Mouse (Mus musculus) mature B cell (primary cell): ENCODE data around the gene Snrnp35.
"Not testable (repeated sequence)": the region's sequence is repeated elsewhere in the genome, so short reads cannot be mapped to it uniquely, and the experiment has no call there.

ENCODE experiments used
- in situ Hi-C: fragments of 300-500 bp; cut with MboI; formaldehyde crosslinking; loops from 2 replicates; pipeline ENCODE4 v1.14.3; 2019

Gene Snrnp35

DNA sequence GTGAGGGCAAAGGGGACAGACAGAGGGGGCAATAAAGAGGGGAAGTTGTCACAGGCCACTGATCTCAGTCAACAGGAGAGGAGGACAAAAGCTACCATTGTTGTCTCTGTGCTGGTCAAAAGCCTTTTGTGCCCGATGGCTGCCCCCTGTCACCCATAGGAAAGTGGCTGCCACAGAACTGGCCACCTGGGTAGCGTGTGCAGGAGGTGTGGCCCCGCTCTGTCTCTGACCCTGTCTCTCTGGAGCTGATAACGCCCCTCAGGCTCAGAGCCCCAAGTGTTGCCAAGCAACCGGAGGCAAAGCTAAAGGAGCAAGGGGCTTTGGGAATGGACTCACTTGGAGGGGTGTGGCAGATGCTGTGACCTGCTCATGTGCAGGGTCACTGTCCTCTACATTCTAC, 16.1 kb downstream of the Snrnp35 start:
- in situ Hi-C loops: loop anchor here (10.0 kb wide), 1 partner anchor 64 kb away; the partner anchor contains the start of gene Kmt5a

DNA sequence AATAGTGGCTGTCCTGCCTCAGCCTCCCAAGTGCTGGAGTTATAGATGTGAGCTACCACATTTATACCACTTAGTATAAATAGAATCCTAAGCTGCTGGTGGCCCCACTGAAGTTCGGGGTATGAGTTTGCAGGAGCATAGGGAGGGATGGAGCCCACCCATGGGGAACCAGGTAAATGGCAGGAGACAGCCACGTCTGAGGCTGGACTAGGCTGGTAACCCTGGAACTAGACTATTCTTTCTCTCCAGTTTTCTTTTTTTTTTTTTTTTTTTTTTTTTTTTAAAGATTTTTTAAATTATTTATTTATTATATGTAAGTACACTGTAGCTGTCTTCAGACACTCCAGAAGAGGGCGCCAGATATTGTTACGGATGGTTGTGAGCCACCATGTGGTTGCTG, 17.1 kb downstream of the Snrnp35 start:
- in situ Hi-C loops: not testable (repeated sequence)

DNA sequence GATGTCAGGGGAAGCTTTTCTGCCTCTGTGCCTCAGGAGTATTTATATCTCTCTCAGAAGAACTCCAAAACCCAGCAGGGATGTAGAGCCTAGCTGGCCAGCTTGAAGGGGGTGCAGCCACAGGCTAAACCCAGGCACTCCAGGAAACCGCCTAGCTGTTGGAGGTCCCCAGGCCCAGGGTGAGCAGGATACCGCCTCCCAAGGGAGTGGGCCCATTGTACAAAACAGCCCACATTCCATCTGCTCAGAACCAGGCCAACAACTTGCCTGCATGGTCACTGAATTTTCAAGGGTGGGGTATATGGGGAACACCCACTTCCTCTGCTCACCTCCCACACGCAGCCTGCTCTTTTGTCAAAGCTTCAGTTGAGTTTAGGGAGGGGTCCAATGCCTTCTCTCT, 17.6 kb downstream of the Snrnp35 start:
- in situ Hi-C loops: no loop called here

- in situ Hi-C loops: no loop called here
Measured at GRCm38 (mm10) chr5:124501541-124501940, 18.6 kb downstream of the Snrnp35 start.

GRCm38 (mm10) chr5:124503742-124504141, 20.8 kb downstream of the Snrnp35 start:
- in situ Hi-C loops: no loop called here

GRCm38 (mm10) chr5:124505235-124505634, 22.3 kb downstream of the Snrnp35 start:
- in situ Hi-C loops: no loop called here

- in situ Hi-C loops: no loop called here
Measured at GRCm38 (mm10) chr5:124506731-124507359, 23.9 kb downstream of the Snrnp35 start.

DNA sequence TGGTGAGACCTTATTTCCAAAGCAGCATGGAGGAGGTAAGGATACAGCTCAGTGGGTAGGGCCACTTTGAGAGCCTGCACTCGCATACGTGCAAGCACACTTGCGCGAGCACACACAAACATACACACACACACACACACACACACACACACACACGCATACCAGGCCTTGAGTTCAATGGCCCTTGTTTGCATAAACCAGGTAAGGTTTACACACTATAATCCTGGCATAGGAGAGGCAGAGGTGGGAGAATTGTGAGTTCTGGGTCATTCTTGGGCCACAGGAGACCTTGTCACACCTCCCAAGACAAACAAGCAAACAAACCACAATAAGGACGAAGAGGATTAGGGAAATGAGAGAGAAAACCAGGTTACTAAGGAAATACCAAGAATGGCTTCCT, 26.3 kb downstream of the Snrnp35 start:
- in situ Hi-C loops: no loop called here

DNA sequence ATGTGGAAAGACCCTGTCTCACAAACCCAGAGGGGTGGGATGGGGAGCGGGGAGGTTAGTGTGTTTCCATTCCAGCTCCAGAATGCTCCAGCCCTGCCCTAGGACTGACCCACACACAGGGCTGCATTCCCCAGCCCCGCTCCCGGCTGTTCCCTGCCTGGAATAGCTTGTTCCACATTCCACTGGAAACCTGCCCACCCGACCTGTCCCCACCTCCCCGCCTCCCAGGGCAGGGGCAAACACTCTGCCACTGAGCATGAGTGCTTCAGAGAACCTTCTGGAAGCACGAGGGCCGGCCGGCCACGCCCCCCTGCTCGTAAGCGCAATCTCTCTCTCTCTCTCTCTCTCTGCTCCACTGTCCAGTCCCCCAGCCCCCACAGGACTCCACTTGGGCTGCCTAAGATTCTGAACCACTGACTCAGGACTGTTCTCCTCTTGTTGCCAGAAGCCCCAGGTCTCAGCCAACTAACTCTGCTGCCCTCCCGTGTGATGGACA, 26.9 kb downstream of the Snrnp35 start:
- in situ Hi-C loops: no loop called here

GRCm38 (mm10) chr5:124510536-124511050, 27.7 kb downstream of the Snrnp35 start:
- in situ Hi-C loops: no loop called here

GRCm38 (mm10) chr5:124515789-124516188, 32.9 kb downstream of the Snrnp35 start:
- in situ Hi-C loops: no loop called here

DNA sequence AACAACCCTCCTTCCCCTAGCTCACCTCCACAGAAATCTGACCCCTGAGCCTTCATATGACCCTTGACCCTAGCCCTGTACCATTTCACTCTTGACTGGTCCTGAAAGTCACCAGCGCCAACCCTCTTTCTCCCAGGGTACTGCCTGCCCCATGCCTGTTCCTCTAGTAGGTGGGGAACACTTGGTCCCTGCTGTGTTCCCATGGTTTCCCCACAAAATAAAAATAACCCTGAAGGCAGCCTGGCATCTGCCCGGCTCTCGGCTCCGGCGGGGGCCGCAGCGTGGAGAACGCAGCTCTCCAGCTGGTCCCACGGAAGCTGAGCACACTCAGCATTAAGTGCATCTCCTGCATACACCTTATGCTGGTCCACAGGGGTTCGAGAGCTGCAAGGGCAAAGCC, 35.7 kb downstream of the Snrnp35 start:
- in situ Hi-C loops: no loop called here

DNA sequence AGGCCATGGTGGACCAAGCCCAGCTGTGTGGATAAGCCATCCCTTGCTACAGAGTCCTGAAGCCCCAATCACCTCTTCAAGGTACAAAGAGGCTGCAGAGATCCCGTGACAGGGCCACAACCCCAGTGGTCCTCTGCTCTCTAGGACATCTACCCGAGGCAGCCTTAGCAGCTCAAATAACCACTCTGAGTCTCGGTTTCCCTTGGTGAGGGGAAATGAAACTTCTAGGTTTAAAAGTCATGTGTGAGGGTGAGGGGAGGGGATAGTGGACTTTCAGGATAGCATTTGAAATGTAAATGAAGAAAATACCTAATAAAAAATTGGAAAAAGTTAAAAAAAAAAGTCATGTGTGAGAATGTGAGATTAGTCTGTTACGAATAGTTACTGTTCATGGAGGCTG, 38.7 kb downstream of the Snrnp35 start:
- in situ Hi-C loops: no loop called here

- in situ Hi-C loops: no loop called here
Measured at GRCm38 (mm10) chr5:124523032-124523431, 40.1 kb downstream of the Snrnp35 start.

- in situ Hi-C loops: no loop called here
Measured at GRCm38 (mm10) chr5:124524943-124525342, 42.0 kb downstream of the Snrnp35 start.

DNA sequence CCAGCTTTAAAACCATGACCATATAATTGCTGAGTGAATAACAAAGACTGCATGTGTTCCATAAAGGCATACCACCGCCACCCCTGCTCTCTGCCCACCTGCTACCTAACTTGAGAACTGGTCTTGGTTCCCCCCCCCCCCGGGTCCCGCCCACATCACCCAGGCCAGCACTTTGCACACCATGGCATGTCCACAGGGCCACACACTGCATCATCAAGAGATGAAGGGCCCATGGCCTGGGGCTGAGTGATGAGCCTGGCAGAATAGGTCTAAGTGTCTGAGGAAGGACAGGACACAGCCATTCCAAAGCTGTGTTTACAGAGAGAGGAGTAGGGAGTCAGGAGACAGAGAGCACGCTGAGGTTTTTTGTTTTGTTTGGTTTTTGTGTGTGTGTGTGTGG, 45.4 kb downstream of the Snrnp35 start:
- in situ Hi-C loops: no loop called here

DNA sequence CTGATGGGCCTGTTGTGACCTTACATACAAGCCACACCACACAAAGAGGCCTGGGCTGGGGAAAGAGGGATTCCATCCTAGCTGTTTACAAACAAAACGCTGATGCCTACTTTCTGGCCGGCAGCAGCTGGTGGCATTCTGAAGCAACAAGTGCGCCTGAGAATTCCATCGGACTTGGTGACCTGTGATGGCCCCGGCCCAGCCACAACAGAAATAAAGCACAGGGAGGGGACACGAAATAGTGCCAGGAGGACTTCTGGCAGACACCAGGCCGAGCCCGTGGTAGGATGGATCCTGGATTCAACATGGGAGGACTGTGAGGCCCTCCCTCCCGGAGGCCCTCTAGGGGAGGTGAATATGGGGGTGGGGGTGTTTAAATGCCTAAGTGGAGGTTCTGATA, 45.9 kb downstream of the Snrnp35 start:
- in situ Hi-C loops: no loop called here

DNA sequence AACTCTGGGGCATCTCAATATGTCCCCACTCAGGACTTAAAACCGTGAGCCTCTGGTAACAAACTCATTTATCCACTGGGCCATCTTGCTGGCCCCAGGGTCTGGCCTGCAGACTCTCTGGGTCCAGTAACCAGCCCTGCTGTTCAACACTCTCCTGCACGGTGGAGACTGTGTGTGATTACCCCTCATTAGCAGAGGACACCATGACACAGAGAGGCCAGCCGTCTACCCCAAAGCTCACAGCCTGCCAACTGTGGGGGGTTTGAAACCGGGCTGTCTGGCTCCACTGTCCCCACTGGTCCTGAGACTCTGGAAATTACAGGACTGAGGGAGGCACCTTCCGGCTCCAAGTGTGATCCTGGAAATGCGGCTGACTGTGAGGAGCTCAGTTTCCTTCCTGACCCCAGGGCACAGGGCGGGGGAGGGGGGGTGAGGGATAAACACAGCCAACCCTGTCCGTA, 46.3 kb downstream of the Snrnp35 start:
- in situ Hi-C loops: no loop called here

DNA sequence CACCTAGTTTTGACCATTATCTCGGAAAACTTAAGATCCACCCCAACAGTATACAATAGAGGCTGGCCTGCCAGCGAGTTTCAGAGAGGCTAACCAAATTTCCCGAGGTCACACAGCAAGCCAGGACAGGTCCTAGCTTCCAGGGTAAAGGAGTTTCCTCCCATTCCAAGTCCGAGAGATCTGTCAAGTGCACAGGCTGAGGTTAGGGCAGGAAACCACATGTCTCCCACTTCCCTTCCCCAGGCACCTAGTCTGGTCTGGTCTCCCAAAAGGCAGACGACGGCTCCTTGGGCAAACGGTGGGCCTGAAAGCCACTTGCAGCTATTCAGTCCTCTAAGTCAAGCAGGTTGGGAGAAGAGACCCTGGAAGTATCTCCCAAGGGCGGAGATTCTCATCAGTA, 46.8 kb downstream of the Snrnp35 start:
- in situ Hi-C loops: loop anchor here (10.0 kb wide), 1 partner anchor 45 kb away; the partner anchor contains the start of gene Snrnp35

DNA sequence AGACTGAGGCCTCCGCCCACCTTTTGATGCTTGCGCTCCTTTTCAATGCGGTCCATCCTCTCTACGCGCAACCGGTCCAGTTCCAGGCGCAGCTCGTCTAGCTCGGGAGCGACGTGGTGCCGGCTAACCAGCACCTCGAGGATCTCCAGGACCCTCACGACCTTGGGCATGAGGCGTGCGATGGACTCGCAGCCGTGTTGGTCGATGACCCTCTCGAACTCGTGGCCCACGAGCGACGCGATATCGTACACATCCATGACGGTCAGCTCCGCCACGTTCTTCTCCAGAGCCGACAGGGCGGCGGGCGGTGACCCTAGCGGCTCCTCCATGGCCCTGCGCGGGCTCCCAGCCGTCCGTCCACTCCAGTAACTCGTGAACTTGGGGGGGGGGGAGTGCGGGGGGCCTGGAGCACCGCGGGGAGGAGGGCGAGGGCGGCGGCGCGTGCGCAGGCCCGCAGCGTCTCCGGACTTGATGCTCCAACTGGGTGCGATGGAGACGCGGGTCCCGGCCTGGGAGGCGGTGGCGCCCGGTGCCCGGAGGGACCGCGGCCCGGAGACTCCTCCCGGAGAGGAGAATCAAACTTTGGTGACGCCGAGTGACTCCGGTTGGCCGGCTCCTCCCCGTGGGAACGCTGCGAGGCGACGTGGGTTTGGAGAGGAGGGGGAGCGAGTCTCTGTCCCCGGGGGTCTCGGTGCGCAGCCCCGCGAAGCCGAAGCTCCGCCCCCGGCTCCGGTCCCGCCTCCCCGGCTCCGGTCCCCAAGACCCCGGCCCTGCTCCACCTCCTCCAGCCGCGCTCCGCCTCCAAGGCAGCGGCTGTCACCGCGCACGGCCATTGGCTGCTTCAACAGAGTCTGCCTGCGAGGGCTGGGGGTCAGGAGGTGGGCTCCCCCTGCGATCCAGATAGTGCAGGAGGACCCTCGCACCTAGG, 48.0 kb downstream of the Snrnp35 start, which contains the start of gene Rilpl1:
Gene Rilpl1 (minus strand): TSS at position 737 of the 928 bp plus-strand sequence.
- in situ Hi-C loops: loop anchor here (10.0 kb wide), 1 partner anchor 46 kb away; the partner anchor contains the start of gene Snrnp35

GRCm38 (mm10) chr5:124531583-124531930, 48.6 kb downstream of the Snrnp35 start:
- in situ Hi-C loops: loop anchor here (10.0 kb wide), 1 partner anchor 47 kb away; the partner anchor contains the start of gene Snrnp35

DNA sequence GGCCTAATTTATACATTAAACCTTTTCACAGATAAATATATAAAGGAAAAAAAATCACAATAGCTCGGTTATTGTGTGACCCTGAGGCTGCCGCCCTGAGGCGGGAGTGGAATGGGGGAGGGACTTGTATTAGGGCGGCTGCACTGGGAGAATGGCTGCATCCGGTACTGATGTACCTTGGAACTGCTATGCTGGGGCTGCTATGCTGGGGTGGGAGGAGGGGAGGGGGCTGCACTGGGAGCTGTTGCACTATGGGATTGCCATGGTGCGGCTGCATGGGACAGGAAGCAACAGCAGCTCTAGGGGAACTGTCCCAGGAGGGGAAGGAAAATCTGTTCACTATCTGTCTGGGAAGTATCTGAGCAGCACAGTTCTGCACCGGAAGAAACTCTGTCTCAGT, 49.5 kb downstream of the Snrnp35 start:
- in situ Hi-C loops: loop anchor here (10.0 kb wide), 1 partner anchor 48 kb away; the partner anchor contains the start of gene Snrnp35
